Mouse (Mus musculus): ENCODE measurements around the gene 1700034J05Rik. TPM values are rescaled to one million over a fixed set of nuclear protein-coding genes. Genes with fewer than 3 reads are reported as not detected.

1700034J05Rik gene
- not detected for total RNA-seq (2021)

GRCm38 (mm10) chr6:146954258-146954657 is at the start of gene 1700034J05Rik:
TSS of gene 1700034J05Rik (minus strand) at chr6:146954422.
- intact Hi-C loops (cut with DNase I), result no loop called here

GRCm38 (mm10) chr6:146999755-147000154 is 45.5 kb upstream of the 1700034J05Rik start:
- no peak for DNase-seq (ENCODE audit: low spot score)
- intact Hi-C loops (cut with DNase I), result no loop called here

More at GRCm38 (mm10) chr6:146954258-146954657, at the start of gene 1700034J05Rik:
- no peak for DNase-seq (ENCODE audit: low spot score)

- intact Hi-C loops (cut with DNase I), result no loop called here
Observed at GRCm38 (mm10) chr6:146999302-146999701, 45.1 kb upstream of the 1700034J05Rik start.

GRCm38 (mm10) chr6:146998710-146999109 is 44.5 kb upstream of the 1700034J05Rik start:
- intact Hi-C loops (cut with DNase I), result no loop called here
- DNase-seq (ENCODE audit: low spot score), result no peak

More at GRCm38 (mm10) chr6:146999302-146999701, 45.1 kb upstream of the 1700034J05Rik start:
- DNase-seq (ENCODE audit: low spot score), result no peak

- DNase-seq (ENCODE audit: low spot score), result no peak
- intact Hi-C loops (cut with DNase I), result no loop called here
Observed at GRCm38 (mm10) chr6:146997006-146997405, 42.8 kb upstream of the 1700034J05Rik start.

- intact Hi-C loops (cut with DNase I), result loop anchor here (2.0 kb wide), 1 partner anchor 171 kb away; no protein-coding TSS in a partner anchor
- no peak for DNase-seq (ENCODE audit: low spot score)
Observed at GRCm38 (mm10) chr6:146995878-146996277, 41.7 kb upstream of the 1700034J05Rik start.

- intact Hi-C loops (cut with DNase I), result loop anchor here (2.0 kb wide), 1 partner anchor 171 kb away; no protein-coding TSS in a partner anchor
- DNase-seq (ENCODE audit: low spot score), result no peak
Observed at GRCm38 (mm10) chr6:146995391-146995790, 41.2 kb upstream of the 1700034J05Rik start.

- intact Hi-C loops (cut with DNase I), result loop anchor here (1.0 to 2.0 kb wide), 2 partner anchors 161 to 169 kb away; no protein-coding TSS in a partner anchor
- DNase-seq (ENCODE audit: low spot score), result no peak
Observed at GRCm38 (mm10) chr6:146994236-146994635, 40.0 kb upstream of the 1700034J05Rik start.

- DNase-seq (ENCODE audit: low spot score), result no peak
- intact Hi-C loops (cut with DNase I), result no loop called here
Observed at GRCm38 (mm10) chr6:146984569-146984968, 30.3 kb upstream of the 1700034J05Rik start.

- no peak for DNase-seq (ENCODE audit: low spot score)
- intact Hi-C loops (cut with DNase I), result no loop called here
Observed at GRCm38 (mm10) chr6:146981249-146981835, 27.1 kb upstream of the 1700034J05Rik start.

GRCm38 (mm10) chr6:146979953-146980352 is 25.7 kb upstream of the 1700034J05Rik start:
- intact Hi-C loops (cut with DNase I), result no loop called here
- no peak for DNase-seq (ENCODE audit: low spot score)

- intact Hi-C loops (cut with DNase I), result no loop called here
- DNase-seq (ENCODE audit: low spot score), result no peak
Observed at GRCm38 (mm10) chr6:146979115-146979744, 25.0 kb upstream of the 1700034J05Rik start.

GRCm38 (mm10) chr6:146978691-146979114 is 24.5 kb upstream of the 1700034J05Rik start:
- no peak for DNase-seq (ENCODE audit: low spot score)
- intact Hi-C loops (cut with DNase I), result no loop called here

GRCm38 (mm10) chr6:146976446-146976845 is 22.2 kb upstream of the 1700034J05Rik start:
- intact Hi-C loops (cut with DNase I), result no loop called here
- no peak for DNase-seq (ENCODE audit: low spot score)

- intact Hi-C loops (cut with DNase I), result no loop called here
Observed at GRCm38 (mm10) chr6:146973830-146974229, 19.6 kb upstream of the 1700034J05Rik start.

GRCm38 (mm10) chr6:146973406-146973805 is 19.2 kb upstream of the 1700034J05Rik start:
- no peak for DNase-seq (ENCODE audit: low spot score)
- intact Hi-C loops (cut with DNase I), result no loop called here

More at GRCm38 (mm10) chr6:146973830-146974229, 19.6 kb upstream of the 1700034J05Rik start:
- no peak for DNase-seq (ENCODE audit: low spot score)

GRCm38 (mm10) chr6:146972740-146973139 is 18.5 kb upstream of the 1700034J05Rik start:
- DNase-seq (ENCODE audit: low spot score), result no peak
- intact Hi-C loops (cut with DNase I), result no loop called here

GRCm38 (mm10) chr6:146972009-146972408 is 17.8 kb upstream of the 1700034J05Rik start:
- intact Hi-C loops (cut with DNase I), result no loop called here

GRCm38 (mm10) chr6:146971366-146971765 is 17.1 kb upstream of the 1700034J05Rik start:
- intact Hi-C loops (cut with DNase I), result no loop called here
- no peak for DNase-seq (ENCODE audit: low spot score)

More at GRCm38 (mm10) chr6:146972009-146972408, 17.8 kb upstream of the 1700034J05Rik start:
- no peak for DNase-seq (ENCODE audit: low spot score)

- intact Hi-C loops (cut with DNase I), result no loop called here
- no peak for DNase-seq (ENCODE audit: low spot score)
Observed at GRCm38 (mm10) chr6:146970811-146971210, 16.6 kb upstream of the 1700034J05Rik start.

- DNase-seq (ENCODE audit: low spot score), result no peak
- intact Hi-C loops (cut with DNase I), result no loop called here
Observed at GRCm38 (mm10) chr6:146967836-146968235, 13.6 kb upstream of the 1700034J05Rik start.
